Mouse (Mus musculus) adrenal gland, adult 8-10 months (tissue): ENCODE measurements around the gene March4. TPM values are rescaled to one million over a fixed set of nuclear protein-coding genes. Genes with fewer than 3 reads are reported as not detected.

Experiments used
- DNase-seq: peaks from one replicate; pipeline ENCODE4 v3.0.0; 2022
- total RNA-seq, 4 experiments: library from RNA; stranded (reverse); gene quantifications; 2 replicates each; pipeline ENCODE4 v1.2.4; 2022

March4 gene
- total RNA-seq, 4 experiments from 2014 or later: 0.35 to 1.0 (median 0.79) TPM

DNA sequence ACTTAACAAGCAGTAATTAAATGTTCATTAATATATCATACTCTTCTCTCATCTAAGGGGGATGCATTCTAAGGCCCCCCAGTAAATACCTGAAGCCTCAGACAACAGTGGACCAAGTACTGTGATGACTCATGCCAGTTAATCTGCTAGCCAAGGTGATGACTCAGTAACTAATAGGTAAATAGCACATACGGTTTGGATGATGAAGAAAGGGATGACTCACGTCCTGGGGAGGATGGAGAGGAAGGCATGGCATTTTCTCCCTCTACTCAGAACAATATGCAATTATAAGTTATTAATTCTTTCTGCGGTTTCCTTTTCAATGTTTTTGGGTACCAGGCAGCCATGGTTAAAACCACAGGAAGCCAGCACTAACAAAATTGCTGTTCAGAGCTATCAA, 87.0 kb downstream of the March4 start:
- DNase-seq: no peak

DNA sequence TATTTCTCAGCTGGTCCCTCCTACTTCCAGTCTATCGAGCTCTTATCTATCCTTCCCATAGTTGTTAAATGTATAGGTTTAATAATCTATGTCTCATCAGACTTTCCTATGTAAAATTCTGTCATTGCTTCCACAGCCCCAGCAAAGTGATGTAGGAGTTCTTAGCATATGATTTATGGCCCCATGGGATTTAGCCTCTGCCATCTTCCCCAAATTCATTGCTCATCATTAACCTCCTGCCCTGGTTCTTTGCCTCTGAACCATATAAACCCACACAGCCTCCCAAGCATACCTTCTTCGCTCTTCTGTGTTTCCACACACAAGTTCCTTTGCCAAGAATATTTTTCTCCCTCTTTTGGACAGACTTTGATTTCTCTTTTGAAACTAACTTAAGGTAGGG, 94.0 kb downstream of the March4 start:
- DNase-seq: no peak

DNA sequence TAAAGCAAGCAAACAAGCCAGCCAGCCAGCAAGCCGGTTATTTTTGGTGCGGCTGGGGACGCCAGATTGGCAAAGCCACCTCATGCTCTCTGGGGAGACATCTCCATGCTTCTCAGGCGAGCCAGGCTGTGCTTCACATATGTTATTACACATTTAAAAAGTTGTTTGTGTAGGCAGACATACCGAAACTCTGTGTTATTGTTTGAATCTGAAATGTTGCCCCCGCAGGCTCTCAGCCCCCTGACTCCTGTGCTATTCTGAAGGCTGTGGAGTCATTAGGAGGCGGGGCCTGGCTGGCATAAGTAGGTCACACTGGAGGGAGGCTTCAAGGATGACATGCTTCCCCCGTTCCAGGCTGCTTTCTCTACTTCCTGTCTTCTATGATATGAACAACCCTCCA, 97.6 kb downstream of the March4 start:
- peak; percentile 13 for DNase-seq

DNA sequence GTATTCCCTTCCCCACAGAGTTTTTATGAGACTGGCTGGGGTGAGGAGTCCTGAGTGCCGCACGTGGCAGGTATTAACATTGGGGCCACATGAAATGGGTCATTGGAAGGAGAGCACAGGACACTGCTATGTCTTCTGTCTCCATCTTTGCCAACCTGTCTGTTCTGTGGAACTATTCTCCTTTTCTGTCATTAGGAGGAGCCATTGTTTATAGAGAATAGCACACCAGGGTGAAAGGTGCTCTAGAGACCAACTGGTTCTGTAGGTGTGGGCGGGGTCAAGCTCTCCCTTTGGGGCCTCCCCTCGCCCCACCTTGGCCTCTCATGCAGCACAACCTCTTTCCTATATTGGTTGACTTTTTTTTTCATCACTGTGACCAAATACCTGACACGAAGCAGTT, 99.8 kb downstream of the March4 start:
- DNase-seq: no peak

DNA sequence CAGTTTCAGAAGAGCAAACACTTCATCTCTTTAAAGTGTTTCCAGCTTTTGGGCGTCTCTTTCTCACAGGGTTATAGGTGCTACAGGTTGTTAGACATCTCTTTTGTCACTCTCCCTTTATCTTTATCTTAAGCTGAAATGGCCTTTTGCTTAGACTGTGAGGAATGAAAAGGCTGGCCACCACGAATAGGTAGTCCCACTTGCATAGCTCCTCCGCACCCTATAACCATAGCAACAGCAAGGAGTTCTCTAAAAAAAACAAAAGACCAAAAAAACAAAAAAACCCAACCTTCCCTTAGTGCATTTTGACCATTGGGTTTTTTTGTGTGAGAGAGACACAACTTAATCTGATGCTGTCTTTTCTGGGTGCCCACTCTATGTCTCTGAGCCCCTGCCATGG, 102.2 kb downstream of the March4 start:
- DNase-seq: no peak

DNA sequence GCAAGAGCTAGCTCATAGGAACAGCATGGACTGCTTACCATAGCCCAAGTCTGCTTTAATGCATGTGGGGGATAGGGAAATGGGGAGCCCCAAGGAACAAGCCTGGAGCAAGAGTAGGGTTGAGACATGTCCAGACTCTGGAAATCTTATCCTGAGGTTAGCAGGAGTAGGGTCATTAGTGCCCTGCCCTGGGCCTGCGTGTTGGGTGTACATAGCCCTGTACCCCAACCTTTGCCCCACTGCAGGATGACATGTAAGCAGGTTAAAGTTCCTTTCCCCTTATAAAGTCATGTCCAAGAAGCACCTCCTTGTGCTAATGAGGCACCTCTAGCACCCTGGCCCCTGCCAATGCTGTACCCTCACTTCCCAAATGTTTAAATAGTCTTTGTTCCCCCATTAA, 104.2 kb downstream of the March4 start:
- DNase-seq: no peak

DNA sequence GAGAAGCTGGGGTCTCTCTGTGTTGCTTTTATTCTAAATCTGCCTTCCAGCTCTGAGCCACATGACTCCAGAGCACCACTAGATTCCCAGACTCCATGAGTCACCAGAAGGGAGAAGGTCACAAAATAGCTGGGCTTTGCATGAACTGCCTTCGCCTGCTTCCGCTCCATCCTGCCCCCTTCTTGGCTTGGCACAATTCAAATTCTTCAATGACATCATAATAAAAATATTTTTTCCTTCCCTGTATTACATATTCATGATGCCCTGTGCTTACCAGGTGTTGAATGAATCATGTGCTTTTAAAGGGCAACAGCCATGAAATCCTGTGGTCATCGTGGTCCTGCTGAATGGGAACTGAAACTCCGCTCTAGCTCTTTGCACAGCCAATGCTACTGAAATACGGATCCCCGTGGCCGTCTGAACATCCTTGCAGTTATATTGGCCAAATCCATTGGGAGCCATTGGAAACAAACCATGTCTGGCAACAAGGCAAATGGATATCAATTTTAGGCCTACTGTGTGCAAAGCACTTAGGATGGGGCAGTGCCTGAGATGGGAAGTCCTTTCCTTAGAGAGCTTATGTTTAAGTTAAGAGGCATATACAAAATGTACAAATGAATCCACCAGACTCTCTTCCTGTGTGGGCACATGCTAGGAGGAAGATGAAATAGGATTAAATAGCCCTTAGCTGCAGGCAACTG, 107.5 kb downstream of the March4 start:
- DNase-seq: peak; percentile 11

DNA sequence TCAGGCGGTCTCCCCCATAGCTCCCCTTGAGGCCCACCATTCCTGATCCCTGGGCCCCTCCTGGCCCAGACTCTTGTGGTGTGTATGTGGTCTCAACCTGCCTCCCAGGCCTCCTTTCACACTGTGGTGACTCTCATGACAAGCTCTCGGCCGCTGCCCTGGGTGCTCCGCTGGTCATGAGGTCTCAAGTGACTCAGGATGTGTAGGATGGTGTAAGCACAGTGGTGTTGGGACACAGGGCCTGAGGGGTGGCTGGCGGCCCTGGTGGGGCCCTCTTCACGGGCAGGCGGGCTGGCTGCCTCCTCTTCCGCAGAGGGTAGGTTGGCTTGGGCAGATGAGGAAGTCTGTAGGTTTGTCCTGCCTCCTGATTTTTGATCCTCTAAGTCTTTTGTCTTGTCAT, 108.2 kb downstream of the March4 start:
- no peak for DNase-seq

DNA sequence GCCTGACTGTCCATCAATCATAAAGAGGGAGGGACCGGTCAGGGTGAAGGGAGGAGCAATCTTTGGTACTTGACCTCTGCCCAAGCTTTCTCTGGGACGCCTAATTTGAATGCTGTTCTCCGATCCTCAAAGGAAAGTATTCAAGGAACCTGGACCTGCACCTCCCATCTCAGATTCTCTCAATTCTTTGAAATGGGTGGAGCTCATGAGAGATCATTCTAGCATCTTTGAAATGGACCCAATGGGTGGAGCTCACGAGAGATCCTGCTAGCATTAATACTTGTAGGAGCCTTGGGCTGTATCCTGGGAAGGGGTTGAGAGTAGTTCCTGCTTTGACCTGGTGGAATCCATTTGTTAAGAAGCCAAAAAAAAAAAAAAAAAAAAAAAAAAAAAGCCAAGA, 110.3 kb downstream of the March4 start:
- DNase-seq: no peak

DNA sequence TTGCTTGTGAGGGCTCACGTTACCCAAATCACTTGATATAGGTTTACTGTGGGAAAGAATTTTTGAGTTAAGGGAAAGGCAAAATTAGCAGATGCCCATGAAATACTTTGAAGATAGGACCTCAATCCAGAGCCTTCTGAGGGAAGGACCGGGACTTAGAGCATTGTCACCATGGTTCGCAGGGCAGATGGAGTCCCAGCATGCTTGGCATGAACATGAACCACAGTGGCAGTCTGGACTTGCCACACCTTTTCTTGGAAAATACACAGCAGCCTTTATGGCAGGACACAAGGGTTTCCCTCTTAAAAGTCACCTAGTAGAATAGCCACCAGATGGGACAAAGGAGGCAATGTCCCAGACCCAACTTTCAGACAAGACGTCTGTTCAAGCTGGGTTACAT, 114.6 kb downstream of the March4 start:
- no peak for DNase-seq

DNA sequence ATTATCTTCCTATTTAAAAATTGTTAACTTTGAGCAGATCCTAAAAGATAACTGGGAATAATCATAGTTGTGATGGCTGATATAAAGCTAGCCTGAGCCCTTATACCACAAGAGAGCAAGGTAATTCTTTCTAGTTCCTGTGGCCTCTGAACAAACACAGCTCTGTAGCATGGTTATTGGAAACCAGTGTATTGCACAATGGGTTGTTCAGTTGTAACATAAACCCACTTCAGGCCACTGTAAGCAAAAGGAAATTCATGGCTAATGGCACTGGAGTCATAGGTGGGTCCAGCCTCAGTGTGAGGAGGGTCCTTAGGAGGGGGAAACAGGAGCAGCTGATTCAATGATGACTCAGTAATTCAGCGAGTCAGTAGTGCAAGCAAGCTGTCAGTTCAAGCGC, 116.5 kb downstream of the March4 start:
- DNase-seq: no peak

DNA sequence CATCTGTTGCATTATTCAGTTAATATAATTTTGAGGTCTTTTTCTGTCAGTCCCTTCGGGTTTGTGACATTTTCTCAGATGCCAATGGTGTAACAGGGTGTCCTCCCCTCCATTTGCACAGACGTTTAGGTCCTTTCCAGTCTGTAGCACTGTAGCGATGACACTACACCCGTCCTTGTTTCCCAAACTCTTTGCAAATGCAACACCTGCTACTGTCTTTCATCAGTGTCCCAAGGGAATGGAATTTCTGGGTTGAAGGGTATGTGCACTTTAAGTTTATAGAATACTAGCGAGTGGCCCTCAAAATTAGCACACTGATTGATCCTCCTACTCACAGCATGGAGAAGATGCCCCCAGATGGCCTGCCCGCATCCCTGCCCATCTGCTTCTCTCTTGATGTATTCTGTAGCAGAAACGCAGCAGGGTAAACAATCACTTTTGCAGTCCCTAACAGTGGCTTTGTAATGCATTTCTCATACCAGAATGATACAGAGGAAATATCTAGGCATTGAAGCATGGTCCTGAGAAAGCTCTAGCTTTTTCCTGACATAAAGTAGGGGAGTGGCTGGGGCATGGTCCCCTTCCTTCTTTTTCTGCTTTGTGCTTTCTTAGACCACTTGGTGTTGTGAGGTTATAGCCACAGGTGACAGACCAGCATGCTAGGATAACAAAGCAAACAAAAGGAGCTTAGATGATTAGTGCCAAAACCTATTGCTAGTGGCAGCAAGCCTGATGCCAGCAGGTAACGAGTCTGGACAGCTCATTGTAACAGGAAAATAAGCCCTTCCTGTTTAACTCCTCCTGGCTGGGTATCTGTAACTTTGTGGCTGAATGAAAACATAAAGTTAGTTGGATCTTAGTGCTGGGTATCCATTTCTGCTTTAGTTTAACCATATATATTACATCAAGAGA, 117.7 kb downstream of the March4 start:
- no peak for DNase-seq

DNA sequence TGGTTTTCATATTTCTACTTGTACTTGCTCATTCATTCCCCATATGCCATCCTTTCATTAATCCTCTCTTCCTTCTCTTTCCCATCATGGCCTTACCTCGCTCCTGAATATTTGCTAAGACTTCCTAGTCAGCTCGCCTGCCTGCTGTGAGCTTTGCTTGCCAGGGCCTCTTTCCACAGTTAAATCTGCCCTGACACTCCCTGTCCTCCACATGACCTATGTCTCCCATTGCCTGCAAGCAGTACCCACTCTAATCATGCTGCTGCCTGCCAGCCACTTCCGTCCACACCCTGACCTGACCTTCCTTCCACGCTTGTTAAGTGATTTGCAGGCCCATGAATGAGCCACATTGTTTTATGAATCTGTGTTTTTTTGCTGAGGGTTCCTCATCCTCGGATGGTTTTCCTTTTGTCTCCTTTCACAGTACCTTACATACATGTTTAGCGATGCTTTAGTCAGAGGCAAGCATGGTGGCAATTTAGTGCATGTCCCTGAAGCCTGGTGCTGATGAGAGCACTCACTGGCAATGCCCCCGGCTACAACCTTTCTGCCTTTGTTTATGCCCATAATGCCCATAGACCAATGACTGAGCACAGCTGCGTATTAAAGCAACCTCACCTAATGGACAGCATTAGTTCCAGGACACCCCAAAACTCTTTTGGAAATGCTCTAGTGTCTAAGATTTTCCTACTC, 122.0 kb downstream of the March4 start:
- DNase-seq: no peak

DNA sequence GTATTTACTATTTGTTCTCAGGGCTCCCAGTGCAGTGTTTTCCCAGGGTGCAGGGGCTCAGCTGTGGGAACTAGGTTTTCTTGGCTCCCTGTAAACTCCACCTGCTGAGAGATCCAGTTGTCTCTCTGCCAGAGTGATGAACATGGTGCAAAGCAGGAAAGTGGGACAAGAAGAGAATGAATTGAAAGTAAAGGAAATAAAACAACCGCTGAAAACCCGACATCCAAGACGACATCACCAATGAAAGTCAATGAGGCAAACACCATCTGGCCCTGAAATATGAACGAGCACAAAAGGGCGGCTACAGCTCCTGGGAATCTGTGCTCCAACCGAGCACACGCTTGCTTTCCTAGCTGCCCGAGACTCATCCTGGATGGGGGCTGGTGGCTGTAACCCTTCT, 122.6 kb downstream of the March4 start:
- no peak for DNase-seq

DNA sequence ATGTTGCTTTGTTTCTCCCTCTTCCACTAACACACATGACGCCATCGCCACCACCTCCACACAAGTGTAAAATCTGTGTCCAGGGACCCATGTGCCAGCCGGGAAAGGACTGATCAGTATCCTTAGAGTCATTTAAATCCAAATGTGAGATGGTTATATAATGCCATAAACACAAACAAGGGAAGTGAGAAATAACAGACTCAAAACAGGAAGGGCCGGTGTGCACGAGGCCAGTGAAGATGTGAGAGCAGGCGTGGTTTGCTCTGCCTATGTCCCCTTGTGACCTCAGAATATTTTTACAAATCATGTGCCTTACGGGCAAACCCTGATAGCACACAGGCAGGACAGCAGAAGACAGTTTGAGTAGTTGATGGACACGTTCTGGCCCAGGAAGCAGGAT, 123.5 kb downstream of the March4 start:
- no peak for DNase-seq

DNA sequence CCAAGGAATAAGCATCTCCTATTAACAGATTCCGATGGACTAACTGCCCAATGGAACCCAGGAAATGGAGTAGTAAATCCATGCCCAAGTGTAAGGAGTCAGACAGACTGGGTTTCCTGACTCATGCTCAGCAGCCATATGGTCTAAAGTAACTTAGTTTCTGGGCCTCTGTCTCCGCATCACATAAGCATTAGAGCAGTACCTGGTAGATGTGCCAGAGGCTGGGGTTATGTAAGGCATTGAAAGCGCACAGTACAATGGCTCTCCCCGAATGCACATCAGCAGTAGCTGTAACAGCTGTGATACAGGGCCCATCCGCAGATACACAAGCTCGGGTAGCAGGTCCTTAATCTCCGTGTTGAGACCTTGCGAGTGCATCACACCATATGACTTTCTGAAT, 125.6 kb downstream of the March4 start:
- no peak for DNase-seq

DNA sequence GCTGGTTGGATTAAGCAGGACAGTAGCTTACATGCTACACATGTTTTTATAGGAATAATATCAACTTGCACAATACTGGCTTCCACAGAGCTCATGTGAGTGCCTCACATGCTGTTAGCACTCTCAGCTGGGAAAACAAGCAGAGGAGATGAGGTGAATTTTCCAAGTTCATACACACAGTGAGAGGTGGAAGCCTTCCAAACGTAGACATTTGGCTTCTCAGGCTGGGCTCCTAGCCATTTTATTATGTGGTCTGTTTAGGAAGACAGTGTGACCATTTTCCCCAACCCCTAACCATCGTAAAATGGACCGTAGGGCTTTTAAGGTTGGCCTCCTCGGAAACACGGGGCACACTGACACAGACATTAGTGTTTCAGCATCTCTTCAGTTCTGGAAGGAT, 126.8 kb downstream of the March4 start:
- no peak for DNase-seq

DNA sequence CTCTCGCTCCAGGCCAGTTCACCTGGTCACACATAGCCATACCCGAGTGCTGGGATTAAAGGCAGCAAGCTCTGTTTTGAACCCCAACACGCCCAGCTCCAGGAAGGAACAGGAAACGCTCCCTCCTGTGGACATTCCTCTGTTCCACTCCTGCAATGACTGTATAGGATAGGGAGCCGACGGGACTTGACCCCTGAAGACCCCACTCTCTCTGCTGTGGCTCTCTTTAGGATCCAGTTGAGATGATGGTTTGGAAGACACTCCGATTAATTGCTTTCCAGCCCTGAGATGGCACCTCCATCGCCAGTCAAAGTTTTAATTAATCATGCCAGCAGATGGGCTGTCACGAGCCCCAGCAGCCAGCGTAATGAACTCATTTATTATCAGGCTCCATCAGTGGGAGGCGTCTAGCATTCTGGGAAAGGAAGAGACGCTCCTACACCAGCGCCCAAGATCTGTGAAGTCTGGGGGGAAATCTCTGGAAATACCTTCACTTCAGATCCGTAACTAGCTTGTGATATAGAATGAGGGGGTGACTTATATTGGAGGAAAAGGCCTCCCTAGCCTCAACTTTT, 130.1 kb downstream of the March4 start:
- DNase-seq: no peak

DNA sequence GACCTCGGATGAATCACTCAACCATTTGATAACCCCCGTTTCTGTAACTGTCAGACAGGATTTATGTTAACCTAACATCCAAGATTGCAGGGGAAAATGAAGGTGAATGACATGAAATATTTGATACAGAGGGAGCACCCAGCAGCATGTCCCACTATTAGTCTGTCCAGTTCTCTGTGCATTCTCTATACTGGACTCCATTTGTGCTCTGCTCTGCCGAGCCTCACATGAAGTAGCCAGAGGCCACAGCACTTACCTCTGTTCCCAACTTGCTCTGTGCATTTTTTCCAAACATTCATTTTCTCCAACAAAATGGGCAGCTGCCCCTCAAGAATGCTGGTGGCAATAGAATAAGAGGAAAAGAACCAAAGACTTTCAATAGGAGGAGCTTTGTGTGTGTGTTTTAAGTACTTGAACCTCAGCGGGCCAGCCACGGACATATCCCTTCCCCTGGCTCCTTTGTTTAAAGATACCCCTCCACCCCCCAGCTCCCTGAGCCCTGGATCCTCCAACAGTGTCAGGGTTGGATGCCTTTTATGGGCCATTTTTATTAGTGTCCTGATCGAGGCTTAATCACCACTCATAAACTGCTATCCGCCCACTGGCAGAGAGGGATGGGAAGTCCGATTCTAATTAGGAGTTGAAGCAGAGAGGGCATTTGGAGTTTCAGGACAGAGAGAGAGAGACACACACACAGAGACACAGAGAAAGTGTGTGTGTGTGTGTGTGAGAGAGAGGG, 135.2 kb downstream of the March4 start:
- no peak for DNase-seq

DNA sequence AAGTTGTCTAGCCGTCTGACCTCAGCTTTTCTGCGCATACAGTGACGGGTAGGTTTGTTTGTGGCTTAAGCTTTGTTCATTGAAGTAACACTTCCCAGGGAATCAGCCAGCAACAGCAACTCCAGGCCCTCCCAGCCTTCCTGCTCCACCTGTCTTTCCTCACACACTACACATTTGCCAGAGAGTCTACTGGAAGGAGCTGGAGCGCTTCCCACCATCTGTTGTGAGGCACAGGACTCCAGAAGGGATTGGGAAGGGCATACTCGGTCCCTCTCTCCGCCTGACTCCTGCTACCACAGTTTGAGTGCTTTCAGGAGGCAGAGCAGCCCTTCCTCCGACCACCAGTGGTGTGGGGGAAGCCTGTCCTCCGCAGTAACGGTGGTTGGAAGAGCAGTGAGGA, 136.1 kb downstream of the March4 start:
- DNase-seq: no peak

DNA sequence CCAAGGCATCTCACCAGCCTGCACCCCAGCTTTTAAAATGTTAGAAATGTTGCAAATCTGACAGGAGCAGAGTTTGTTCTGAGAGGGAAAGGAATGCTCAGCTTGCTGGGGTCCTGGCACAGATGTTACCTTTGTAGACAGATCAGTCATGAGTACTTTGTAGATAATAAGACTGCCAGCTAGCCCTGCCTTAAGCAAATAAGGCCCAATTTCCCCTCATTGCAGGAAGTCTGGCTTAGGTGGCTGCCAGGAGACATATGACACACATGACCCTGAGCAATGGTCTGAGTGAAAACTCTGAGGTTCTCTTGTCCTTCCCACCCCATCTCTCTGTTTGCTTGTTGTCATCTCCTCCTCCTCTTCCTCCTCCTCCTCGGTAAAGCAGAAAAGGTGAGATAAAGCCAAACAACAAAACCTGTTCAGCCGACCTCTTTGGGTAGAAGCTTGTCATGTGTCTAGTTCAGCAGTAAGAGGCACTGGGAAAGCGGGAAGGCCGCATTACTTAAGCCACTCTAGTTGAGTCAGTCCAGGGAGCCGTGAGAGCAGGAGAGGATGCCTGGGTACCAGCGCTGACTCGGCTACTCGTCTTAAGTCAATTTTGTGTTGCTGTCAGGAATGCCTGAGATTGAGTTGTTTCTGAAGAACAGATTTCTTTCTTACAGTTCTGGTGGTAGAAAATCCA, 136.9 kb downstream of the March4 start:
- no peak for DNase-seq

DNA sequence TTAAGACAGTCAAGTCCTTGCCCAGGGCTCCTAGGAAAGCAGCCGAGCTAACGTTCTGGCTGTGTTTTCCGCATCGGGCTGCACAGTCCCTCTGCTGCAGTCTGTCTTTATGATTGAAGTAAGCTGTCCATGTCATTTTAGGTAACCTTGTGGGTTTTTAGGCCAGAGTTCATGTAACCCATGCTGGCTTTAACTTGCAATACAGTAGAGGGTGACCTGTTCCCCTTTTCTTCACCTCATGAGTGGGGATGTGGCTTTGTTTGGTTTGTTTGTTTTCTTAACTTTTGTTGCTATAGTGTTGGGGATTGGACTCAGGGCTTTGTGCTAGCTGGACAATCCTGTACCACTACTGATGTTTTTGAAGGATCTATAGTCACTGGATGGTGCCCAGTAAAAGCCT, 146.3 kb downstream of the March4 start:
- DNase-seq: no peak
